Mouse (Mus musculus) thymus, adult 2 months (tissue): Measurements from ENCODE around the gene Cfap44.

ENCODE experiments used
- CTCF ChIP-seq: fragments of 200-500 bp; IDR thresholded peaks from 2 replicates; pipeline ENCODE4 v1.5.1; 2012; ENCODE audit warnings: mild to moderate bottlenecking, control low read depth, low read length, moderate library complexity, borderline replicate concordance; ENCODE audit not compliant: control insufficient read depth, poor library complexity, insufficient read depth; ENCODE audit errors: extremely low read depth
- POLR2A ChIP-seq: fragments of 200-500 bp; IDR thresholded peaks from 2 replicates; pipeline ENCODE4 v1.6.1; 2012; ENCODE audit warnings: mild to moderate bottlenecking, low read length, control low read depth, moderate library complexity; ENCODE audit not compliant: control insufficient read depth, poor library complexity, insufficient read depth; ENCODE audit errors: extremely low read depth

GRCm38 (mm10) chr16:44357571-44358268 is 36.9 kb upstream of the Cfap44 start:
- TF ChIP-seq CTCF: no peak
- no peak for TF ChIP-seq POLR2A
